Mouse (Mus musculus): ENCODE data around the gene Prss22.

- TF ChIP-seq CTCF (IDR thresholded peaks at IDR 0.05; ENCODE audit: insufficient read depth, low read length) (no peak), POLR2A (IDR thresholded peaks at IDR 0.05; ENCODE audit: borderline replicate concordance, extremely low read depth, low read depth, low read length) (no peak)
Measured at GRCm38 (mm10) chr17:23980297-23980909, 17.5 kb downstream of the Prss22 start, which contains the start of gene Prss30.
